8 mouse cellular contexts compared by ENCODE assay signal in the genomic region with DNA sequence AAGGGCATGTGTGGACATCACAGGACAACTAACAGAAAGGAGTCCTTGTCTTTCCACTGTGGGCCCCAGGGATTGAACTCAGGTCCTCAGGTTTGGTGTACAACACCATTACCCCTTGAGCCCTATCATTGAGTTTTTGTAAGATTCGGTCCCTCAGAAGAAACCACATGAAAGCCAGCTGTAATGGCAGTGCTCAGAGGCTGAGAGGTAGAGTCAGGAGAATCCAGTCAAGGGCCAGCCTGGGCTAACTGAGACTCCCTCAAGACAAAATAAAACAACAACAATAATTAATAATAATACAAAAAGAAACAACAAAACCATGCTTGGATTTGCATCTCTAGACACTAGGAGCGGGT. TPM values are rescaled to one million over a fixed set of nuclear protein-coding genes. Genes with fewer than 3 reads are reported as not detected.
DNase-seq lines count a peak whose midpoint lies in the region; ATAC-seq and TF ChIP-seq lines count a peak whose summit lies in the region.

No protein-coding gene starts in this region.

- H3K9me3 ChIP-seq in forebrain, embryonic 16.5 days (ENCODE audit: control insufficient read depth, low read length) = no peaks in the 10 kb centered on the region
- H3K9me3 ChIP-seq in liver, embryonic 15.5 days (replicated peaks) = no peaks in the 10 kb centered on the region

- H3K9ac ChIP-seq in forebrain, embryonic 16.5 days (replicated peaks; ENCODE audit: low read depth, low read length) = peak overlapping the region; percentile 71
- H3K9ac ChIP-seq in liver, embryonic 15.5 days = no peak overlapping the region

- H3K4me2 ChIP-seq in forebrain, embryonic 16.5 days (ENCODE audit: low read length) = peak overlapping the region; percentile 62
- peak overlapping the region; percentile 74 for H3K4me2 ChIP-seq in liver, embryonic 15.5 days

- peak overlapping the region; percentile 81 for H3K27ac ChIP-seq in gastrocnemius, adult 2 months
- peak overlapping the region; percentile 87 for H3K27ac ChIP-seq in forebrain, embryonic 16.5 days (ENCODE audit: low read length)
- 0 out of 2 replicates have a peak overlapping the region, but pooled peaks have one; percentile 20 for H3K27ac ChIP-seq in liver, embryonic 15.5 days (replicated peaks)

- H3K4me1 ChIP-seq in forebrain, embryonic 16.5 days (replicated peaks; ENCODE audit: control insufficient read depth, insufficient read depth, low read length) = peaks cover 14% of the 10 kb centered on the region
- H3K4me1 ChIP-seq in liver, embryonic 15.5 days (replicated peaks) = peaks cover 52% of the 10 kb centered on the region

- no peaks in the 10 kb centered on the region for H3K27me3 ChIP-seq in forebrain, embryonic 16.5 days (replicated peaks; ENCODE audit: control insufficient read depth, insufficient read depth, low read length)
- H3K27me3 ChIP-seq in liver, embryonic 15.5 days = no peaks in the 10 kb centered on the region

- WGBS in forebrain, embryonic 16.5 days = 68% methylated on average over 2 of the region's 2 CpGs
- 75% methylated on average over 2 of the region's 2 CpGs for WGBS in liver, embryonic 15.5 days (ENCODE audit: insufficient replicate concordance)

- no peak for ATAC-seq in forebrain, embryonic 16.5 days
- no peak for ATAC-seq in liver, embryonic 15.5 days (ENCODE audit: insufficient read depth)

- intact Hi-C loops in gastrocnemius, adult 2 months (cut with DNase I) = loop anchor here (5.0 kb wide), 1 partner anchor 43 kb away; a partner anchor contains a TSS

- DNase-seq in gastrocnemius, adult 2 months = no peak
- no peak for DNase-seq in gastrocnemius, postnatal 25 days
- DNase-seq in CD4-positive helper T cell, adult 2 months (ENCODE audit: low read depth, low spot score) = peak; percentile 51
- no peak for DNase-seq in adrenal gland, postnatal 14 days
- DNase-seq in adipocyte (ENCODE audit: low spot score) = no peak
- no peak for DNase-seq in adrenal gland, adult 18-20 months (ENCODE audit: low spot score in 2 of 2)

- H3K4me3 ChIP-seq in gastrocnemius, adult 2 months = peak overlapping the region; percentile 70
- peak overlapping the region; percentile 56 for H3K4me3 ChIP-seq in forebrain, embryonic 16.5 days (replicated peaks; ENCODE audit: low read length)
- H3K4me3 ChIP-seq in liver, embryonic 15.5 days (replicated peaks) = no peak overlapping the region

- peaks cover 3% of the 10 kb centered on the region; the same call in 1 of the 2 replicates for H3K36me3 ChIP-seq in forebrain, embryonic 16.5 days (ENCODE audit: control insufficient read depth, insufficient read depth)
- H3K36me3 ChIP-seq in liver, embryonic 15.5 days (replicated peaks) = peaks cover 11% of the 10 kb centered on the region

- no peak for TF ChIP-seq CTCF in gastrocnemius, adult 2 months (IDR thresholded peaks at IDR 0.05)

RNA-seq across cellular contexts. Expression of a gene that starts 0.5 kb away (rescaled TPM):
- under 1 TPM; 0.23 to 0.50 TPM for total RNA-seq in gastrocnemius, adult 2 months (2021)
- total RNA-seq in gastrocnemius, postnatal 25 days (2021) = under 1 TPM; 0.48 to 0.67 TPM
- polyA plus RNA-seq in forebrain, embryonic 16.5 days (2015; fragmentation: Nextera tagmentation; extraction: Ambion mirVana) = 21.1 and 24.1 TPM in 2 replicates
- 0.30 and 0.39 TPM in 2 replicates for polyA plus RNA-seq in liver, embryonic 15.5 days (2015; fragmentation: Nextera tagmentation; extraction: Ambion mirVana)
- 2.4 and 3.5 TPM in 2 replicates for total RNA-seq in adrenal gland, postnatal 14 days (2021)
- total RNA-seq in adrenal gland, adult 18-20 months (2021) = 1 to 10 TPM; 3.7 to 4.0 TPM

RNA-seq across cellular contexts. Expression of a gene that starts 41.3 kb away (rescaled TPM):
- 10 to 100 TPM; 10.0 to 16.8 TPM for total RNA-seq in gastrocnemius, adult 2 months (2021)
- total RNA-seq in gastrocnemius, postnatal 25 days (2021) = 10 to 100 TPM; 18.3 to 21.9 TPM
- polyA plus RNA-seq in forebrain, embryonic 16.5 days (2015; fragmentation: Nextera tagmentation; extraction: Ambion mirVana) = 140 and 159 TPM in 2 replicates
- 31.4 and 36.7 TPM in 2 replicates for polyA plus RNA-seq in liver, embryonic 15.5 days (2015; fragmentation: Nextera tagmentation; extraction: Ambion mirVana)
- total RNA-seq in adrenal gland, postnatal 14 days (2021) = 98.2 and 107 TPM in 2 replicates
- 100 to 1,000 TPM in 1 of 2 experiments, 10 to 100 TPM in 1; 94.0 to 145 TPM for total RNA-seq in adrenal gland, adult 18-20 months (2021)

RNA-seq across cellular contexts. Expression of a gene that starts 43.8 kb away (rescaled TPM):
- under 1 TPM; 0.14 to 0.20 TPM for total RNA-seq in gastrocnemius, adult 2 months (2021)
- total RNA-seq in gastrocnemius, postnatal 25 days (2021) = under 1 TPM; 0.11 to 0.15 TPM
- polyA plus RNA-seq in forebrain, embryonic 16.5 days (2015; fragmentation: Nextera tagmentation; extraction: Ambion mirVana) = 0.63 and 0.68 TPM in 2 replicates
- 0.40 and 0.44 TPM in 2 replicates for polyA plus RNA-seq in liver, embryonic 15.5 days (2015; fragmentation: Nextera tagmentation; extraction: Ambion mirVana)
- 1.0 and 1.2 TPM in 2 replicates for total RNA-seq in adrenal gland, postnatal 14 days (2021)
- 1 to 10 TPM in 1 of 2 experiments, under 1 TPM in 1; 0.58 to 1.2 TPM for total RNA-seq in adrenal gland, adult 18-20 months (2021)

RNA-seq across cellular contexts. Expression of a gene that starts 57.9 kb away (rescaled TPM):
- 100 to 1,000 TPM; 385 to 521 TPM for total RNA-seq in gastrocnemius, adult 2 months (2021)
- total RNA-seq in gastrocnemius, postnatal 25 days (2021) = 100 to 1,000 TPM; 379 to 436 TPM
- polyA plus RNA-seq in forebrain, embryonic 16.5 days (2015; fragmentation: Nextera tagmentation; extraction: Ambion mirVana) = 298 and 306 TPM in 2 replicates
- 185 and 242 TPM in 2 replicates for polyA plus RNA-seq in liver, embryonic 15.5 days (2015; fragmentation: Nextera tagmentation; extraction: Ambion mirVana)
- 809 and 980 TPM in 2 replicates for total RNA-seq in adrenal gland, postnatal 14 days (2021)
- 100 to 1,000 TPM; 830 to 834 TPM for total RNA-seq in adrenal gland, adult 18-20 months (2021)

Comparison
In these comparisons a context has a peak if more than half of its experiments do, and no peak if none do; other contexts are left out.
1. H3K27ac ChIP-seq: peak in every context shown above with its lines; median percentile 87 in forebrain, embryonic 16.5 days; 81 in gastrocnemius, adult 2 months; 20 in liver, embryonic 15.5 days.